Mouse (Mus musculus) midbrain, embryonic 13.5 days (tissue): ENCODE measurements around the gene Tyw1. TPM values are rescaled to one million over a fixed set of nuclear protein-coding genes. Genes with fewer than 3 reads are reported as not detected.
"Not testable (repeated sequence)": the region's sequence is repeated elsewhere in the genome, so short reads cannot be mapped to it uniquely, and the experiment has no call there.

ENCODE experiments used
- ATAC-seq: fragments of 200-750 bp; cut with Nextera tagmentation; 2 replicates; pipeline ENCODE4 v1.8.0; 2017; ENCODE audit warnings: mild to moderate bottlenecking, moderate TSS enrichment, moderate library complexity
- H3K27ac ChIP-seq: fragments of 300-500 bp; sonication (generic); 2 replicates; pipeline ENCODE4 v1.5.1; 2015; ENCODE audit warnings: inconsistent platforms, mild to moderate bottlenecking, moderate library complexity
- H3K27me3 ChIP-seq: fragments of 300-500 bp; sonication (generic); 2 replicates; pipeline ENCODE4 v1.6.1; 2015; ENCODE audit warnings: mild to moderate bottlenecking, inconsistent platforms
- H3K36me3 ChIP-seq: fragments of 300-500 bp; sonication (generic); 2 replicates; pipeline ENCODE4 v1.6.1; 2015; ENCODE audit warnings: mild to moderate bottlenecking, inconsistent platforms
- H3K4me1 ChIP-seq: fragments of 300-500 bp; sonication (generic); replicated peaks from 2 replicates; pipeline ENCODE4 v1.6.1; 2015; ENCODE audit warnings: inconsistent platforms
- H3K4me2 ChIP-seq: fragments of 300-500 bp; sonication (generic); replicated peaks from 2 replicates; pipeline ENCODE4 v1.6.1; 2015; ENCODE audit warnings: moderate library complexity, mild to moderate bottlenecking, inconsistent platforms
- H3K4me3 ChIP-seq: fragments of 300-500 bp; sonication (generic); replicated peaks from 2 replicates; pipeline ENCODE4 v1.5.1; 2015; ENCODE audit warnings: mild to moderate bottlenecking, inconsistent platforms
- H3K9ac ChIP-seq: fragments of 300-500 bp; sonication (generic); replicated peaks from 2 replicates; pipeline ENCODE4 v1.6.1; 2015; ENCODE audit warnings: mild to moderate bottlenecking, inconsistent platforms
- H3K9me3 ChIP-seq: fragments of 300-500 bp; sonication (generic); 2 replicates; pipeline ENCODE4 v1.6.1; 2016; ENCODE audit warnings: mild to moderate bottlenecking, inconsistent platforms
- WGBS: fragments of 180-500 bp; shearing (Covaris S2); methylation state at CpG from one replicate; pipeline ENCODE4 v1.1.7; 2015; 5-methylcytosine and 5-hydroxymethylcytosine counted together
- polyA plus RNA-seq: library from polyadenylated mRNA; unstranded; fragments of >200 nt; fragmentation: Nextera tagmentation; extraction: Ambion mirVana; gene quantifications from 2 replicates; pipeline ENCODE4 v1.2.1, GENCODE M21; 2015

Gene Tyw1
- polyA plus RNA-seq, 1 experiment from 2014 or later, result 25.4 TPM

GRCm38 (mm10) chr5:130239236-130239635 is 16.2 kb upstream of the Tyw1 start:
- WGBS, result 91% methylated on average over 7 of the region's 7 CpGs
- Histone ChIP-seq H3K27ac (no peak overlapping the region), H3K4me1 (no peaks in the 10 kb centered on the region), H3K9ac (no peak overlapping the region), H3K4me3 (no peak overlapping the region), H3K36me3 (peaks cover 96% of the 10 kb centered on the region), H3K27me3 (no peaks in the 10 kb centered on the region), H3K4me2 (no peak overlapping the region), H3K9me3 (no peaks in the 10 kb centered on the region)
- no peak for ATAC-seq

- peaks cover 96% of the 10 kb centered on the region for H3K36me3 ChIP-seq
- no peak overlapping the region for H3K4me3 ChIP-seq
- ATAC-seq, result no peak
- no peak overlapping the region for H3K27ac ChIP-seq
- H3K4me2 ChIP-seq, result no peak overlapping the region
- H3K4me1 ChIP-seq, result no peaks in the 10 kb centered on the region
- H3K27me3 ChIP-seq, result no peaks in the 10 kb centered on the region
- 91% methylated on average over 2 of the region's 2 CpGs for WGBS
- H3K9me3 ChIP-seq, result no peaks in the 10 kb centered on the region
- no peak overlapping the region for H3K9ac ChIP-seq
These were observed 15.6 kb upstream of the Tyw1 start for GRCm38 (mm10) chr5:130239856-130240255.

GRCm38 (mm10) chr5:130241426-130241825 is 14.0 kb upstream of the Tyw1 start:
- no peaks in the 10 kb centered on the region for H3K9me3 ChIP-seq
- no peaks in the 10 kb centered on the region for H3K4me1 ChIP-seq
- H3K4me3 ChIP-seq, result no peak overlapping the region
- ATAC-seq, result no peak
- no peak overlapping the region for H3K4me2 ChIP-seq
- no peak overlapping the region for H3K27ac ChIP-seq
- no peaks in the 10 kb centered on the region for H3K27me3 ChIP-seq
- 95% methylated on average over 12 of the region's 12 CpGs for WGBS
- H3K9ac ChIP-seq, result no peak overlapping the region
- H3K36me3 ChIP-seq, result peaks cover 95% of the 10 kb centered on the region

GRCm38 (mm10) chr5:130247823-130248222 is 7.6 kb upstream of the Tyw1 start:
- no peak for ATAC-seq
- no peak overlapping the region for H3K4me2 ChIP-seq
- no peak overlapping the region for H3K4me3 ChIP-seq
- no peak overlapping the region for H3K27ac ChIP-seq
- H3K4me1 ChIP-seq, result no peaks in the 10 kb centered on the region
- no peaks in the 10 kb centered on the region for H3K27me3 ChIP-seq
- no peaks in the 10 kb centered on the region for H3K9me3 ChIP-seq
- peaks cover 98% of the 10 kb centered on the region for H3K36me3 ChIP-seq
- H3K9ac ChIP-seq, result no peak overlapping the region
- 97% methylated on average over 5 of the region's 5 CpGs for WGBS

GRCm38 (mm10) chr5:130254164-130255016 is 1.0 kb upstream of the Tyw1 start:
- peaks cover 32% of the 10 kb centered on the region for H3K4me1 ChIP-seq
- H3K9me3 ChIP-seq, result no peaks in the 10 kb centered on the region
- no peaks in the 10 kb centered on the region for H3K27me3 ChIP-seq
- WGBS, result 20% methylated on average over 19 of the region's 19 CpGs
- peak overlapping the region; percentile 81 for H3K4me2 ChIP-seq
- no peak for ATAC-seq
- peak overlapping the region; percentile 80 for H3K27ac ChIP-seq
- H3K4me3 ChIP-seq, result peak overlapping the region; percentile 73
- H3K9ac ChIP-seq, result peak overlapping the region; percentile 83
- peaks cover 42% of the 10 kb centered on the region for H3K36me3 ChIP-seq

- H3K27me3 ChIP-seq, H3K9ac ChIP-seq, H3K9me3 ChIP-seq, H3K27ac ChIP-seq: not testable (repeated sequence)
- peaks cover 32% of the 10 kb centered on the region for H3K4me1 ChIP-seq
- peaks cover 27% of the 10 kb centered on the region for H3K36me3 ChIP-seq
- peak overlapping the region; percentile 75 for H3K4me3 ChIP-seq
- peak; percentile 1; the same call in 1 of the 2 replicates for ATAC-seq
- 33% methylated on average over 20 of the region's 20 CpGs for WGBS
- peak overlapping the region; percentile 77 for H3K4me2 ChIP-seq
These were observed 543 bp downstream of the Tyw1 start for GRCm38 (mm10) chr5:130255799-130256525.

GRCm38 (mm10) chr5:130256678-130257271 is 1.4 kb downstream of the Tyw1 start:
- under 1% methylated on average over 25 of the region's 25 CpGs for WGBS
- peak overlapping the region; percentile 76 for H3K27ac ChIP-seq

GRCm38 (mm10) chr5:130257303-130257702 is 1.9 kb downstream of the Tyw1 start:
- Histone ChIP-seq H3K9ac (peak overlapping the region; percentile 78), H3K4me2 (peak overlapping the region; percentile 75), H3K27me3 (no peaks in the 10 kb centered on the region), H3K9me3 (no peaks in the 10 kb centered on the region), H3K4me1 (peaks cover 32% of the 10 kb centered on the region), H3K27ac (peak overlapping the region; percentile 76; the same call in 1 of the 2 replicates), H3K36me3 (peaks cover 16% of the 10 kb centered on the region), H3K4me3 (peak overlapping the region; percentile 75)
- 14% methylated on average over 8 of the region's 8 CpGs for WGBS
- ATAC-seq, result peak; percentile 22; the same call in 1 of the 2 replicates

More at GRCm38 (mm10) chr5:130256678-130257271, 1.4 kb downstream of the Tyw1 start:
- no peaks in the 10 kb centered on the region for H3K9me3 ChIP-seq
- H3K9ac ChIP-seq, result peak overlapping the region; percentile 78
- H3K36me3 ChIP-seq, result peaks cover 19% of the 10 kb centered on the region
- ATAC-seq, result peak; percentile 95
- H3K27me3 ChIP-seq, result no peaks in the 10 kb centered on the region
- H3K4me2 ChIP-seq, result peak overlapping the region; percentile 77
- peak overlapping the region; percentile 75 for H3K4me3 ChIP-seq
- peaks cover 32% of the 10 kb centered on the region for H3K4me1 ChIP-seq

- no peak overlapping the region for H3K9ac ChIP-seq
- H3K4me1 ChIP-seq, result no peaks in the 10 kb centered on the region
- WGBS, result 80% methylated on average over 11 of the region's 11 CpGs
- no peak overlapping the region for H3K27ac ChIP-seq
- no peaks in the 10 kb centered on the region for H3K27me3 ChIP-seq
- no peak overlapping the region for H3K4me2 ChIP-seq
- no peaks in the 10 kb centered on the region for H3K9me3 ChIP-seq
- H3K36me3 ChIP-seq, result peaks cover 52% of the 10 kb centered on the region
- ATAC-seq, result no peak
- H3K4me3 ChIP-seq, result no peak overlapping the region
These were observed 8.0 kb downstream of the Tyw1 start for GRCm38 (mm10) chr5:130263454-130263853.

- no peak overlapping the region for H3K4me2 ChIP-seq
- no peak overlapping the region for H3K27ac ChIP-seq
- no peak overlapping the region for H3K9ac ChIP-seq
- no peaks in the 10 kb centered on the region for H3K27me3 ChIP-seq
- H3K4me1 ChIP-seq, result no peaks in the 10 kb centered on the region
- H3K9me3 ChIP-seq, result no peaks in the 10 kb centered on the region
- WGBS, result 91% methylated on average over 6 of the region's 6 CpGs
- no peak for ATAC-seq
- no peak overlapping the region for H3K4me3 ChIP-seq
- H3K36me3 ChIP-seq, result peaks cover 60% of the 10 kb centered on the region
These were observed 9.1 kb downstream of the Tyw1 start for GRCm38 (mm10) chr5:130264433-130265005.

- Histone ChIP-seq H3K4me2 (no peak overlapping the region), H3K4me3 (no peak overlapping the region), H3K36me3 (peaks cover 77% of the 10 kb centered on the region), H3K4me1 (no peaks in the 10 kb centered on the region), H3K27me3 (no peaks in the 10 kb centered on the region), H3K27ac (no peak overlapping the region), H3K9ac (no peak overlapping the region), H3K9me3 (no peaks in the 10 kb centered on the region)
- ATAC-seq, result no peak
- WGBS, result 85% methylated on average over 7 of the region's 7 CpGs
These were observed 11.2 kb downstream of the Tyw1 start for GRCm38 (mm10) chr5:130266651-130267050.
